Mouse (Mus musculus): ENCODE data around the gene Mtf1. TPM values are rescaled to one million over a fixed set of nuclear protein-coding genes. Genes with fewer than 3 reads are reported as not detected.

The Mtf1 gene
- polyA plus RNA-seq, 1 experiment, result 5.5 TPM

GRCm38 (mm10) chr4:124810056-124810455, 8.2 kb downstream of the Mtf1 start:
- no peaks in the 10 kb centered on the region for H3K4me1 ChIP-seq (ENCODE audit: control insufficient read depth, insufficient read depth, insufficient read length)
- TF ChIP-seq POLR2A (IDR thresholded peaks at IDR 0.05; ENCODE audit: low read depth, low read length) (no peak), CTCF (IDR thresholded peaks at IDR 0.05; ENCODE audit: extremely low read depth, insufficient read depth, insufficient read length, insufficient replicate concordance) (no peak)
- DNase-seq (ENCODE audit: low read depth in 1 of 2, low spot score in 2 of 2), result no peak
- H3K27me3 ChIP-seq (ENCODE audit: control insufficient read depth, insufficient read depth, low read length), result no peaks in the 10 kb centered on the region
- H3K27ac ChIP-seq (ENCODE audit: insufficient read depth, low read length), result no peak overlapping the region
- peaks cover 10% of the 10 kb centered on the region for H3K36me3 ChIP-seq (ENCODE audit: control insufficient read depth, insufficient read depth, low read length)
- WGBS, result 89% methylated on average over 7 of the region's 7 CpGs
- H3K4me3 ChIP-seq (ENCODE audit: extremely low read depth, insufficient read depth, insufficient read length), result no peak overlapping the region

- 86% methylated on average over 9 of the region's 9 CpGs for WGBS
- Histone ChIP-seq H3K4me1 (ENCODE audit: control insufficient read depth, insufficient read depth, insufficient read length) (no peaks in the 10 kb centered on the region), H3K27ac (ENCODE audit: insufficient read depth, low read length) (no peak overlapping the region), H3K27me3 (ENCODE audit: control insufficient read depth, insufficient read depth, low read length) (no peaks in the 10 kb centered on the region), H3K4me3 (ENCODE audit: extremely low read depth, insufficient read depth, insufficient read length) (no peak overlapping the region), H3K36me3 (ENCODE audit: control insufficient read depth, insufficient read depth, low read length) (peaks cover 3% of the 10 kb centered on the region; the same call in 1 of the 2 replicates)
- TF ChIP-seq CTCF (IDR thresholded peaks at IDR 0.05; ENCODE audit: extremely low read depth, insufficient read depth, insufficient read length, insufficient replicate concordance) (no peak), POLR2A (IDR thresholded peaks at IDR 0.05; ENCODE audit: low read depth, low read length) (no peak)
- DNase-seq (ENCODE audit: low read depth in 1 of 2, low spot score in 2 of 2), result no peak
Measured at GRCm38 (mm10) chr4:124811347-124811975, 9.6 kb downstream of the Mtf1 start.

- TF ChIP-seq POLR2A (IDR thresholded peaks at IDR 0.05; ENCODE audit: low read depth, low read length), result no peak
- TF ChIP-seq CTCF (IDR thresholded peaks at IDR 0.05; ENCODE audit: extremely low read depth, insufficient read depth, insufficient read length, insufficient replicate concordance), result no peak
- no peak for DNase-seq (ENCODE audit: low read depth in 1 of 2, low spot score in 2 of 2)
- Histone ChIP-seq H3K4me3 (ENCODE audit: extremely low read depth, insufficient read depth, insufficient read length) (no peak overlapping the region), H3K27ac (ENCODE audit: insufficient read depth, low read length) (no peak overlapping the region), H3K4me1 (ENCODE audit: control insufficient read depth, insufficient read depth, insufficient read length) (no peaks in the 10 kb centered on the region), H3K36me3 (ENCODE audit: control insufficient read depth, insufficient read depth, low read length) (peaks cover 1% of the 10 kb centered on the region; the same call in 1 of the 2 replicates), H3K27me3 (ENCODE audit: control insufficient read depth, insufficient read depth, low read length) (no peaks in the 10 kb centered on the region)
- WGBS, result 99% methylated on average over 11 of the region's 11 CpGs
Measured at GRCm38 (mm10) chr4:124815901-124816300, 14.0 kb downstream of the Mtf1 start.

GRCm38 (mm10) chr4:124817803-124818202, 15.9 kb downstream of the Mtf1 start:
- DNase-seq (ENCODE audit: low read depth in 1 of 2, low spot score in 2 of 2), result no peak
- Histone ChIP-seq H3K36me3 (ENCODE audit: control insufficient read depth, insufficient read depth, low read length) (peaks cover 8% of the 10 kb centered on the region), H3K27me3 (ENCODE audit: control insufficient read depth, insufficient read depth, low read length) (no peaks in the 10 kb centered on the region), H3K4me3 (ENCODE audit: extremely low read depth, insufficient read depth, insufficient read length) (no peak overlapping the region), H3K27ac (ENCODE audit: insufficient read depth, low read length) (no peak overlapping the region), H3K4me1 (ENCODE audit: control insufficient read depth, insufficient read depth, insufficient read length) (no peaks in the 10 kb centered on the region)
- 58% methylated on average over 6 of the region's 6 CpGs for WGBS
- no peak for TF ChIP-seq CTCF (IDR thresholded peaks at IDR 0.05; ENCODE audit: extremely low read depth, insufficient read depth, insufficient read length, insufficient replicate concordance)
- TF ChIP-seq POLR2A (IDR thresholded peaks at IDR 0.05; ENCODE audit: low read depth, low read length), result no peak

- Histone ChIP-seq H3K27ac (ENCODE audit: insufficient read depth, low read length) (no peak overlapping the region), H3K4me3 (ENCODE audit: extremely low read depth, insufficient read depth, insufficient read length) (no peak overlapping the region), H3K4me1 (ENCODE audit: control insufficient read depth, insufficient read depth, insufficient read length) (no peaks in the 10 kb centered on the region), H3K36me3 (ENCODE audit: control insufficient read depth, insufficient read depth, low read length) (peaks cover 8% of the 10 kb centered on the region), H3K27me3 (ENCODE audit: control insufficient read depth, insufficient read depth, low read length) (no peaks in the 10 kb centered on the region)
- no peak for DNase-seq (ENCODE audit: low read depth in 1 of 2, low spot score in 2 of 2)
- TF ChIP-seq CTCF (IDR thresholded peaks at IDR 0.05; ENCODE audit: extremely low read depth, insufficient read depth, insufficient read length, insufficient replicate concordance), result no peak
- no peak for TF ChIP-seq POLR2A (IDR thresholded peaks at IDR 0.05; ENCODE audit: low read depth, low read length)
- WGBS, result 79% methylated on average over 4 of the region's 4 CpGs
Measured at GRCm38 (mm10) chr4:124818832-124819231, 16.9 kb downstream of the Mtf1 start.

- TF ChIP-seq CTCF (IDR thresholded peaks at IDR 0.05; ENCODE audit: extremely low read depth, insufficient read depth, insufficient read length, insufficient replicate concordance) (no peak), POLR2A (IDR thresholded peaks at IDR 0.05; ENCODE audit: low read depth, low read length) (no peak)
- 95% methylated on average over 6 of the region's 6 CpGs for WGBS
- H3K4me1 ChIP-seq (ENCODE audit: control insufficient read depth, insufficient read depth, insufficient read length), result no peaks in the 10 kb centered on the region
- H3K4me3 ChIP-seq (ENCODE audit: extremely low read depth, insufficient read depth, insufficient read length), result no peak overlapping the region
- H3K36me3 ChIP-seq (ENCODE audit: control insufficient read depth, insufficient read depth, low read length), result peaks cover 30% of the 10 kb centered on the region
- DNase-seq (ENCODE audit: low read depth in 1 of 2, low spot score in 2 of 2), result no peak
- H3K27ac ChIP-seq (ENCODE audit: insufficient read depth, low read length), result no peak overlapping the region
- H3K27me3 ChIP-seq (ENCODE audit: control insufficient read depth, insufficient read depth, low read length), result no peaks in the 10 kb centered on the region
Measured at GRCm38 (mm10) chr4:124824967-124825366, 23.1 kb downstream of the Mtf1 start.

- H3K36me3 ChIP-seq (ENCODE audit: control insufficient read depth, insufficient read depth, low read length), result peaks cover 31% of the 10 kb centered on the region
Measured at GRCm38 (mm10) chr4:124825371-124825965, 23.6 kb downstream of the Mtf1 start.

More at GRCm38 (mm10) chr4:124825371-124825965, 23.6 kb downstream of the Mtf1 start:
- Histone ChIP-seq H3K4me1 (ENCODE audit: control insufficient read depth, insufficient read depth, insufficient read length) (no peaks in the 10 kb centered on the region), H3K27ac (ENCODE audit: insufficient read depth, low read length) (no peak overlapping the region), H3K27me3 (ENCODE audit: control insufficient read depth, insufficient read depth, low read length) (no peaks in the 10 kb centered on the region), H3K4me3 (ENCODE audit: extremely low read depth, insufficient read depth, insufficient read length) (no peak overlapping the region)
- WGBS, result 97% methylated on average over 21 of the region's 21 CpGs
- TF ChIP-seq CTCF (IDR thresholded peaks at IDR 0.05; ENCODE audit: extremely low read depth, insufficient read depth, insufficient read length, insufficient replicate concordance), result no peak
- no peak for TF ChIP-seq POLR2A (IDR thresholded peaks at IDR 0.05; ENCODE audit: low read depth, low read length)
- no peak for DNase-seq (ENCODE audit: low read depth in 1 of 2, low spot score in 2 of 2)
